ENCODE assay signal across 18 mouse cellular contexts in genomic region chr9:103288489-103289180, GRCm38 (mm10). TPM values are rescaled to one million over a fixed set of nuclear protein-coding genes. Genes with fewer than 3 reads are reported as not detected.
DNase-seq lines count a peak whose midpoint lies in the region; ATAC-seq and TF ChIP-seq lines count a peak whose summit lies in the region.
"Had no signal": no experiment of that assay in that cellular context is flagged by ENCODE, and none has a peak within 500 bp of the region (broad histone marks: within the 10 kb centered on the region; RNA-seq: fewer than 3 reads in every experiment).

No protein-coding gene starts in this region.

- H3K9ac ChIP-seq in intestine, embryonic 15.5 days: no peak overlapping the region
- H3K9ac ChIP-seq in intestine, postnatal 0 days (ENCODE audit: low read depth, low read length): no peak overlapping the region
- H3K9ac ChIP-seq in MEL (ENCODE audit: control insufficient read depth, low read depth, low read length, poor library complexity, severe bottlenecking): peak overlapping the region; percentile 67
- peak overlapping the region; percentile 88 for H3K9ac ChIP-seq in liver, postnatal 0 days (replicated peaks)
- H3K9ac ChIP-seq: hindbrain, embryonic 14.5 days; limb, embryonic 12.5 days had no signal

- no peaks in the 10 kb centered on the region for H3K4me1 ChIP-seq in intestine, embryonic 15.5 days (replicated peaks)
- no peaks in the 10 kb centered on the region for H3K4me1 ChIP-seq in intestine, postnatal 0 days (replicated peaks; ENCODE audit: control insufficient read depth, insufficient read depth, low read length)
- peaks cover 2 to 9% of the 10 kb centered on the region in 2 experiments for H3K4me1 ChIP-seq in MEL (ENCODE audit: control insufficient read depth in 1 of 2, insufficient read depth in 2 of 2, low read length in 2 of 2)
- H3K4me1 ChIP-seq in liver, postnatal 0 days (ENCODE audit: insufficient read depth): peaks cover 34% of the 10 kb centered on the region
- H3K4me1 ChIP-seq: limb, embryonic 12.5 days had no signal

- no peak for TF ChIP-seq CTCF in intestine, postnatal 0 days (IDR thresholded peaks at IDR 0.05; ENCODE audit: low read depth)
- TF ChIP-seq CTCF in MEL (IDR thresholded peaks at IDR 0.05 in 2 of 3, conservative IDR thresholded peaks at IDR 0.05 in 1 of 3; ENCODE audit: control insufficient read depth in 1 of 3, insufficient read depth in 1 of 3, low read depth in 2 of 3, low read length in 3 of 3, poor library complexity in 1 of 3, severe bottlenecking in 1 of 3): no peak
- TF ChIP-seq CTCF in liver, postnatal 0 days (IDR thresholded peaks at IDR 0.05; ENCODE audit: low read depth): no peak

- H3K4me3 ChIP-seq in intestine, embryonic 15.5 days (replicated peaks): no peak overlapping the region
- H3K4me3 ChIP-seq in intestine, postnatal 0 days (ENCODE audit: low read depth, low read length): no peak overlapping the region
- H3K4me3 ChIP-seq in MEL (ENCODE audit: control insufficient read depth in 1 of 2, insufficient read depth in 1 of 2, low read depth in 2 of 2, low read length in 2 of 2): peak overlapping the region; percentile 55 to 69
- H3K4me3 ChIP-seq in liver, postnatal 0 days (ENCODE audit: low read depth, low read length): peak overlapping the region; percentile 60
- H3K4me3 ChIP-seq: limb, embryonic 12.5 days had no signal

- no peak overlapping the region for H3K27ac ChIP-seq in intestine, embryonic 15.5 days
- no peak overlapping the region for H3K27ac ChIP-seq in intestine, postnatal 0 days (ENCODE audit: low read depth, low read length)
- H3K27ac ChIP-seq in MEL (ENCODE audit: control insufficient read depth, low read depth, low read length): peak overlapping the region; percentile 61
- H3K27ac ChIP-seq in liver, postnatal 0 days (ENCODE audit: low read depth): peak overlapping the region; percentile 99
- H3K27ac ChIP-seq: hindbrain, embryonic 14.5 days; limb, embryonic 12.5 days had no signal

- WGBS in intestine, embryonic 15.5 days: 77% methylated on average over 13 of the region's 13 CpGs
- 81% methylated on average over 13 of the region's 13 CpGs for WGBS in intestine, postnatal 0 days
- 62% methylated on average over 13 of the region's 13 CpGs for WGBS in liver, postnatal 0 days (ENCODE audit: insufficient replicate concordance)

- no peaks in the 10 kb centered on the region for H3K36me3 ChIP-seq in intestine, embryonic 15.5 days
- H3K36me3 ChIP-seq in intestine, postnatal 0 days (ENCODE audit: control insufficient read depth, insufficient read depth): no peaks in the 10 kb centered on the region
- peaks cover 0 to 10% of the 10 kb centered on the region in 2 experiments; a peak in 2 of 4 replicates for H3K36me3 ChIP-seq in MEL (ENCODE audit: control insufficient read depth in 1 of 2, insufficient read depth in 2 of 2, low read length in 2 of 2)
- no peaks in the 10 kb centered on the region for H3K36me3 ChIP-seq in liver, postnatal 0 days (replicated peaks; ENCODE audit: insufficient read depth, low read length)
- H3K36me3 ChIP-seq: limb, embryonic 12.5 days had no signal

- peak; percentile 63; the same call in 1 of the 2 replicates for ATAC-seq in intestine, embryonic 15.5 days
- ATAC-seq in intestine, postnatal 0 days: no peak
- ATAC-seq in erythroid progenitor cell, adult 5-6 weeks (replicated peaks; ENCODE audit: low FRiP score, poor library complexity, severe bottlenecking): peak; percentile 47
- peak; percentile 73 for ATAC-seq in liver, postnatal 0 days
- ATAC-seq in megakaryocyte, adult 5-6 weeks (ENCODE audit: poor library complexity, severe bottlenecking): no peak
- ATAC-seq in activated CD4-positive, CD25-positive, alpha-beta regulatory T cell, adult 4 months: no peak

- TF ChIP-seq EP300 in MEL (IDR thresholded peaks at IDR 0.05; ENCODE audit: low read depth in 1 of 2, low read length in 2 of 2): no peak
- TF ChIP-seq EP300 in liver, postnatal 0 days (IDR thresholded peaks at IDR 0.05; ENCODE audit: low read depth): no peak

- no peak overlapping the region for H3K4me2 ChIP-seq in intestine, embryonic 15.5 days (replicated peaks)
- no peak overlapping the region for H3K4me2 ChIP-seq in intestine, postnatal 0 days (replicated peaks; ENCODE audit: low read depth)
- peak overlapping the region; percentile 74 for H3K4me2 ChIP-seq in liver, postnatal 0 days (ENCODE audit: low read depth, low read length)
- H3K4me2 ChIP-seq: hindbrain, embryonic 14.5 days; limb, embryonic 12.5 days had no signal

- no peak for TF ChIP-seq POLR2A in MEL (IDR thresholded peaks at IDR 0.05; ENCODE audit: control insufficient read depth in 1 of 2, insufficient read depth in 1 of 2, low read depth in 1 of 2, low read length in 2 of 2, poor library complexity in 1 of 2)

- peak; percentile 15 for DNase-seq in MEL (ENCODE audit: low read depth, low spot score)
- no peak for DNase-seq in liver, postnatal 0 days
- no peak for DNase-seq in adipocyte (ENCODE audit: low spot score)
- DNase-seq: adrenal gland, postnatal 10 days; cerebellum, adult 18-20 months; gastrocnemius, postnatal 10 days; kidney, adult 11 months; kidney, postnatal 25 days had no signal

- no peak for TF ChIP-seq RAD21 in MEL (IDR thresholded peaks at IDR 0.05; ENCODE audit: low read depth, low read length)

- H3K9me3 ChIP-seq in intestine, embryonic 15.5 days: no peaks in the 10 kb centered on the region
- H3K9me3 ChIP-seq in intestine, postnatal 0 days (ENCODE audit: control insufficient read depth): no peaks in the 10 kb centered on the region
- no peaks in the 10 kb centered on the region for H3K9me3 ChIP-seq in MEL (replicated peaks; ENCODE audit: insufficient read depth, low read length)
- H3K9me3 ChIP-seq in liver, postnatal 0 days (ENCODE audit: low read length): no peaks in the 10 kb centered on the region
- H3K9me3 ChIP-seq: limb, embryonic 12.5 days had no signal

- no peaks in the 10 kb centered on the region for H3K79me2 ChIP-seq in MEL (ENCODE audit: control insufficient read depth, insufficient read depth, low read length, poor library complexity)

- no peaks in the 10 kb centered on the region for H3K27me3 ChIP-seq in intestine, embryonic 15.5 days (replicated peaks)
- H3K27me3 ChIP-seq in intestine, postnatal 0 days (replicated peaks; ENCODE audit: control insufficient read depth, insufficient read depth, low read length): no peaks in the 10 kb centered on the region
- no peaks in the 10 kb centered on the region for H3K27me3 ChIP-seq in MEL (ENCODE audit: control insufficient read depth in 1 of 2, insufficient read depth in 2 of 2, low read length in 2 of 2)
- no peaks in the 10 kb centered on the region for H3K27me3 ChIP-seq in liver, postnatal 0 days (ENCODE audit: insufficient read depth, low read length)
- H3K27me3 ChIP-seq: limb, embryonic 12.5 days had no signal

RNA-seq across cellular contexts. Expression of gene 1300017J02Rik, which starts 16.2 kb away (rescaled TPM):
- polyA plus RNA-seq in intestine, embryonic 15.5 days (2015; fragmentation: Nextera tagmentation; extraction: Ambion mirVana): 2.3 and 2.4 TPM in 2 replicates
- 2.4 and 3.8 TPM in 2 replicates for polyA plus RNA-seq in intestine, postnatal 0 days (2015; fragmentation: Nextera tagmentation; extraction: Ambion mirVana)
- total RNA-seq in MEL (2012; rRNA removed): 0.07 and 0.62 TPM in 2 replicates
- 1 to 10 TPM in 1 of 2 experiments, not detected in 1; 2.6 TPM for polyA plus RNA-seq in MEL (2012; ENCODE audit: insufficient read depth in 1 of 2, insufficient read length in 2 of 2, low read depth in 1 of 2, low replicate concordance in 2 of 2, missing spikeins in 1 of 2)
- total RNA-seq in erythroid progenitor cell, adult 5-6 weeks (2015; ENCODE audit: low replicate concordance): 185 and 265 TPM in 2 replicates
- 172 and 265 TPM in 2 replicates for total RNA-seq in erythroid progenitor cell, adult 5-6 weeks (2017; ENCODE audit: low replicate concordance)
- 171 and 175 TPM in 2 replicates for polyA plus RNA-seq in liver, postnatal 0 days (2015; fragmentation: Nextera tagmentation; extraction: Ambion mirVana)
- 0.89 and 2.3 TPM in 2 replicates for total RNA-seq in megakaryocyte, adult 5-6 weeks (2015)
- 1.7 and 2.4 TPM in 2 replicates for total RNA-seq in megakaryocyte, adult 5-6 weeks (2017)
- polyA plus RNA-seq in activated CD4-positive, CD25-positive, alpha-beta regulatory T cell, adult 4 months (2017; shearing (Covaris generic)): under 1 TPM in 1 of 2 experiments, not detected in 1; 0.93 TPM

RNA-seq across cellular contexts. Expression of gene Topbp1, which starts 16.4 kb away (rescaled TPM):
- 55.4 and 62.3 TPM in 2 replicates for polyA plus RNA-seq in intestine, embryonic 15.5 days (2015; fragmentation: Nextera tagmentation; extraction: Ambion mirVana)
- 15.2 and 17.1 TPM in 2 replicates for polyA plus RNA-seq in intestine, postnatal 0 days (2015; fragmentation: Nextera tagmentation; extraction: Ambion mirVana)
- total RNA-seq in MEL (2012; rRNA removed): 120 and 127 TPM in 2 replicates
- 100 to 1,000 TPM; 216 to 756 TPM for polyA plus RNA-seq in MEL (2012; ENCODE audit: insufficient read depth in 1 of 2, insufficient read length in 2 of 2, low read depth in 1 of 2, low replicate concordance in 2 of 2, missing spikeins in 1 of 2)
- 162 and 228 TPM in 2 replicates for total RNA-seq in erythroid progenitor cell, adult 5-6 weeks (2015; ENCODE audit: low replicate concordance)
- 128 and 142 TPM in 2 replicates for total RNA-seq in erythroid progenitor cell, adult 5-6 weeks (2017; ENCODE audit: low replicate concordance)
- 15.5 and 17.3 TPM in 2 replicates for polyA plus RNA-seq in liver, postnatal 0 days (2015; fragmentation: Nextera tagmentation; extraction: Ambion mirVana)
- 111 and 113 TPM in 2 replicates for total RNA-seq in megakaryocyte, adult 5-6 weeks (2015)
- total RNA-seq in megakaryocyte, adult 5-6 weeks (2017): 130 and 151 TPM in 2 replicates
- 10 to 100 TPM; 26.2 to 30.4 TPM for polyA plus RNA-seq in activated CD4-positive, CD25-positive, alpha-beta regulatory T cell, adult 4 months (2017; shearing (Covaris generic))

RNA-seq across cellular contexts. Expression of gene Trf, which starts 58.4 kb away (rescaled TPM):
- polyA plus RNA-seq in intestine, embryonic 15.5 days (2015; fragmentation: Nextera tagmentation; extraction: Ambion mirVana): 188 and 277 TPM in 2 replicates
- polyA plus RNA-seq in intestine, postnatal 0 days (2015; fragmentation: Nextera tagmentation; extraction: Ambion mirVana): 237 and 245 TPM in 2 replicates
- total RNA-seq in MEL (2012; rRNA removed): not detected in 2 replicates
- polyA plus RNA-seq in MEL (2012; ENCODE audit: insufficient read depth in 1 of 2, insufficient read length in 2 of 2, low read depth in 1 of 2, low replicate concordance in 2 of 2, missing spikeins in 1 of 2): not detected
- total RNA-seq in erythroid progenitor cell, adult 5-6 weeks (2015; ENCODE audit: low replicate concordance): 102 and 125 TPM in 2 replicates
- 48.3 and 79.1 TPM in 2 replicates for total RNA-seq in erythroid progenitor cell, adult 5-6 weeks (2017; ENCODE audit: low replicate concordance)
- 28,598 and 33,336 TPM in 2 replicates for polyA plus RNA-seq in liver, postnatal 0 days (2015; fragmentation: Nextera tagmentation; extraction: Ambion mirVana)
- total RNA-seq in megakaryocyte, adult 5-6 weeks (2015): 234 and 247 TPM in 2 replicates
- 92.2 and 130 TPM in 2 replicates for total RNA-seq in megakaryocyte, adult 5-6 weeks (2017)
- polyA plus RNA-seq in activated CD4-positive, CD25-positive, alpha-beta regulatory T cell, adult 4 months (2017; shearing (Covaris generic)): 1 to 10 TPM; 1.3 to 1.9 TPM

RNA-seq across cellular contexts. Expression of gene Gm20425, which starts 58.5 kb away (rescaled TPM):
- polyA plus RNA-seq in intestine, embryonic 15.5 days (2015; fragmentation: Nextera tagmentation; extraction: Ambion mirVana): 0.21 and 8.8 TPM in 2 replicates
- 8.9 and 10.0 TPM in 2 replicates for polyA plus RNA-seq in intestine, postnatal 0 days (2015; fragmentation: Nextera tagmentation; extraction: Ambion mirVana)
- not detected in 2 replicates for total RNA-seq in MEL (2012; rRNA removed)
- polyA plus RNA-seq in MEL (2012; ENCODE audit: insufficient read depth in 1 of 2, insufficient read length in 2 of 2, low read depth in 1 of 2, low replicate concordance in 2 of 2, missing spikeins in 1 of 2): not detected
- not detected in 2 replicates for total RNA-seq in erythroid progenitor cell, adult 5-6 weeks (2015; ENCODE audit: low replicate concordance)
- 0.68 TPM in 1 of 2 replicates, not detected in the other for total RNA-seq in erythroid progenitor cell, adult 5-6 weeks (2017; ENCODE audit: low replicate concordance)
- 5.1 and 6.1 TPM in 2 replicates for polyA plus RNA-seq in liver, postnatal 0 days (2015; fragmentation: Nextera tagmentation; extraction: Ambion mirVana)
- total RNA-seq in megakaryocyte, adult 5-6 weeks (2015): not detected in 2 replicates
- 0.55 TPM in 1 of 2 replicates, not detected in the other for total RNA-seq in megakaryocyte, adult 5-6 weeks (2017)
- polyA plus RNA-seq in activated CD4-positive, CD25-positive, alpha-beta regulatory T cell, adult 4 months (2017; shearing (Covaris generic)): 1 to 10 TPM; 1.1 to 1.2 TPM
- total RNA-seq: midbrain, postnatal 0 days had no signal
- polyA plus RNA-seq: embryonic facial prominence, embryonic 11.5 days; frontal cortex, adult 2 months had no signal

Comparison
In these comparisons a context has a peak if more than half of its experiments do, and no peak if none do; other contexts are left out.
1. ATAC-seq: peak in intestine, embryonic 15.5 days (single experiment), erythroid progenitor cell, adult 5-6 weeks (single experiment) and liver, postnatal 0 days (single experiment); none in intestine, postnatal 0 days (single experiment), megakaryocyte, adult 5-6 weeks (single experiment) and activated CD4-positive, CD25-positive, alpha-beta regulatory T cell, adult 4 months (single experiment).
2. H3K27ac ChIP-seq: peak in MEL (single experiment) and liver, postnatal 0 days (single experiment); none in intestine, embryonic 15.5 days (single experiment) and intestine, postnatal 0 days (single experiment).
3. H3K4me3 ChIP-seq: peak in MEL (2 of 2) and liver, postnatal 0 days (single experiment); none in intestine, embryonic 15.5 days (single experiment) and intestine, postnatal 0 days (single experiment).
4. H3K9ac ChIP-seq: peak in MEL (single experiment) and liver, postnatal 0 days (single experiment); none in intestine, embryonic 15.5 days (single experiment) and intestine, postnatal 0 days (single experiment).
5. RNA of gene 1300017J02Rik, which starts 16.2 kb away (polyA plus RNA-seq): 171 to 175 TPM in liver, postnatal 0 days; 2.4 to 3.8 TPM in intestine, postnatal 0 days, 2.6 TPM in MEL, 2.3 to 2.4 TPM in intestine, embryonic 15.5 days and 0.93 TPM in activated CD4-positive, CD25-positive, alpha-beta regulatory T cell, adult 4 months; every median in the first group is over 10 times any median in the second.
6. RNA of gene Trf, which starts 58.4 kb away (polyA plus RNA-seq): 28,598 to 33,336 TPM in liver, postnatal 0 days; 237 to 245 TPM in intestine, postnatal 0 days, 188 to 277 TPM in intestine, embryonic 15.5 days, 1.3 to 1.9 TPM in activated CD4-positive, CD25-positive, alpha-beta regulatory T cell, adult 4 months and not detected in MEL; every median in the first group is over 100 times any median in the second.